Mouse (Mus musculus): ENCODE measurements around the gene Lasp1. TPM values are rescaled to one million over a fixed set of nuclear protein-coding genes. Genes with fewer than 3 reads are reported as not detected.
"Not testable (repeated sequence)": the region's sequence is repeated elsewhere in the genome, so short reads cannot be mapped to it uniquely, and the experiment has no call there.

Lasp1 gene
- polyA plus RNA-seq, 1 experiment from 2014 or later, result 160 TPM

DNA sequence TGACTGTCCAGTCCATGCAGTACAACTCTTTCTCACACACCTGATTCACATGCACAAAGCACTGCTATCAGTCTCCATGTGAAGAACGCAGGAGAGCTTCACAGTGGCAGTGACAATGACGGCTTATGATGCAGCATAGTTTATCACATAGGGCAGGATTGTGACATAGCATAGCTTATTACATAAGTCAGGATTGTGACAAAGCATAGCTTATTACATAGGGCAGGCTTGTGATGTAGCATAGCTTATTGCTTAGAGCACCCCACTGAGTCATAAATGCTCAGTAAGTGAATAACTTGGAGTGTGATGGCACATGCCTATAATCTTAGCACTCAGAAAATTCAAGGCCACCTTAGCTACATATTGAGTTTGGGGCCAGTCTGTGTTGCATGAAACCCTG is 56.7 kb downstream of the Lasp1 start:
- no peaks in the 10 kb centered on the region for H3K36me3 ChIP-seq
- H3K4me2 ChIP-seq, result no peak overlapping the region
- H3K4me1 ChIP-seq, result no peaks in the 10 kb centered on the region
- H3K27me3 ChIP-seq, result no peaks in the 10 kb centered on the region
- H3K9me3 ChIP-seq, result no peaks in the 10 kb centered on the region
- no peak for ATAC-seq (ENCODE audit: borderline replicate concordance, extremely low read depth, low FRiP score, low TSS enrichment)
- H3K9ac ChIP-seq, result no peak overlapping the region
- WGBS, result 84% methylated on average over 2 of the region's 2 CpGs
- no peak overlapping the region for H3K4me3 ChIP-seq
- no peak overlapping the region for H3K27ac ChIP-seq

DNA sequence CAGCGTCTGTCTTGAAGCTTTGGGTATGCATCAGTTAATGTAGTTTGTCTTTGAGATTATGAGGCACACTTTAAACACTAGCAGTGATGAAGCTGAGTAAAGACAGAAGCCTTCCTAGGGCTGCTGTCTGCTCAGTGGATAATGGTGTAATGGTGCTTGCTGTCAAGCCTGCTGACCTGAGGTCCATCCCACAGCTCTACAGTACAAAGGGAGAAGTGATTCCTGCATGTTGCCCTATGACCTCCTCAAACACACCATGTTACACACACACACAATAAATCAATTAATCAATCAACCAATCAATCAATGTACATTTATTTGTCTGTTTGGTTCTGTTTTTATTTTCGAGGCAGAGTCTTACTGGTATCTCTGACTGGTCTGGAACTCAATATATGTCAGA is 63.3 kb downstream of the Lasp1 start:
- no peak overlapping the region for H3K4me2 ChIP-seq
- H3K27me3 ChIP-seq, result no peaks in the 10 kb centered on the region
- H3K9ac ChIP-seq, result no peak overlapping the region
- H3K4me1 ChIP-seq, result no peaks in the 10 kb centered on the region
- H3K9me3 ChIP-seq, result no peaks in the 10 kb centered on the region
- H3K36me3 ChIP-seq, result no peaks in the 10 kb centered on the region
- no peak overlapping the region for H3K4me3 ChIP-seq
- no peak for ATAC-seq (ENCODE audit: borderline replicate concordance, extremely low read depth, low FRiP score, low TSS enrichment)
- H3K27ac ChIP-seq, result no peak overlapping the region
- WGBS, result 49% methylated on average over 2 of the region's 2 CpGs

DNA sequence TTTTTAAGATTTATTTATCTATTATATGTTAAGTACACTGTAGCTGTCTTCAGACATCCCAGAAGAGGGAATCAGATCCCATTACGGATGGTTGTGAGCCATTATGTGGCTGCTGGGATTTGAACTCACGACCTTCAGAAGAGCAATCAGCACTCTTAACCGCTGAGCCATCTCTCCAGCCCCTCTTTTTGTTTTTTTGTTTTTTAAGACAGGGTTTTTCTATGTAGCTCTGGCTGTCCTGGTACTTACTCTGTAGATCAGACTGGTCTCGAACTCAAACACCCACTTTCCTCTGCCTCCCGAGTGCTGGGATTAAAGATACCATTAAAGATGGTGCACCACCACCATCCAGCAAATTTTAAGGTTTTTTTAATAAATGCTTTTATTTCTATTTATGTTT is 66.6 kb downstream of the Lasp1 start:
- Histone ChIP-seq H3K27me3 (no peaks in the 10 kb centered on the region), H3K4me2 (no peak overlapping the region), H3K4me1 (no peaks in the 10 kb centered on the region), H3K36me3 (no peaks in the 10 kb centered on the region), H3K4me3 (no peak overlapping the region), H3K9ac (no peak overlapping the region), H3K27ac (no peak overlapping the region), H3K9me3 (no peaks in the 10 kb centered on the region)
- WGBS, result 81% methylated on average over 5 of the region's 5 CpGs
- no peak for ATAC-seq (ENCODE audit: borderline replicate concordance, extremely low read depth, low FRiP score, low TSS enrichment)

DNA sequence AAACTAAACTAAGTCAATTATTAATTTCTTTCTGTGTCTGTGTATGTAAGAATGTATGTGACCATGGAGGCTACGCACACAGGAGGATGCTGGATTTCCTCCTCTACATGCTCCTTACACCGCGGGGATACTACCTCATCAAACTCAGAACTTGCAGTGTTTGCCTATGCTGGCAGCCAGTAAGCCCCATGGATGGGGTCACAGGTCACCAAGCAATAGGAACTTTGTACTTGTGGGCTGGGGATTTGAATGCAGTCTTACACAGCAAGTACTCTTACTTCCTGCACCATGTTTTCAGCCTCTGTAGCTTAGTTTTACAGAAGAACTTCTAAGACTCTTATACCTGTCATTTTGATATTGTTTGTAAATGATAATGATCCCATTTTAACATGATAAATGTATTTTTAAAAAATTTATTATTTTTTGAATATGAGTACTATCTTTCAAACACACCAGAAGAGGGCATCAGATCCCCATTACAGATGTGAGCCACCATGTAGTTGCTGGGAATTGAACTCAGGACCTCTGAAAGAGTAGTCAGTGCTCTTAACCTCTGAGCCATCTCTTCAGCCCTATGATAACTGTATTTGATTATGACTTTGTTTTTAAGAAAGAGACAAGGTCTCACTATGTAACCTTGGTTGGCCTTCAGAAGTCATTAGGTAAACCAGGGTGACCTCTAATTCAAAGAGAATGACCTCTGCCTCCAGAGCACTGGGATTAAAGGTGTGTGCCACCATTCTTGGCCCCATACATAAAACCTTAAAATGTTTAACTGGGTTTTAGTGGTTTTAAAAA is 67.5 kb downstream of the Lasp1 start:
- no peaks in the 10 kb centered on the region for H3K36me3 ChIP-seq
- H3K4me1 ChIP-seq, result no peaks in the 10 kb centered on the region
- no peaks in the 10 kb centered on the region for H3K9me3 ChIP-seq
- H3K9ac ChIP-seq, result no peak overlapping the region
- no peaks in the 10 kb centered on the region for H3K27me3 ChIP-seq
- no peak overlapping the region for H3K27ac ChIP-seq
- H3K4me2 ChIP-seq, result no peak overlapping the region
- H3K4me3 ChIP-seq, result no peak overlapping the region
- no peak for ATAC-seq (ENCODE audit: borderline replicate concordance, extremely low read depth, low FRiP score, low TSS enrichment)
- 91% methylated on average over 3 of the region's 3 CpGs for WGBS

DNA sequence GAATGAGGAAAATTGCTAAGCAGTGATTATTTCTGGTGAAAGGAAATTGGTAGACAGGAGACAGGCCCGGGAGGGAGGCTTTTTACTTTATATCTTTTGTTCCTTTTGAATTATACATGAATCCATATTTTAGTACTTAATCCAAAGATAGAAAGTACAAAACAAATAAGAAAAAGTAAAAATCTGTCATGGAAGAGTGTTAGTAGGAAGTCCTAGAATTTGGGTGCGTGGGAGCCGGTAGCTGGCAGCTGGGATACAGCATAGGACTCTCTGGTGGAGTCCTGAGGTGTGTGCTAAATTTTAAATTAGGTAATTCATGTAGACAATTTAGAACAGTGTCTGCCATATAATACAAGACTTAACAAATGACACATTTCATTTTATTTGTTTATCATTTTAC is 68.8 kb downstream of the Lasp1 start:
- 86% methylated on average over 3 of the region's 3 CpGs for WGBS

DNA sequence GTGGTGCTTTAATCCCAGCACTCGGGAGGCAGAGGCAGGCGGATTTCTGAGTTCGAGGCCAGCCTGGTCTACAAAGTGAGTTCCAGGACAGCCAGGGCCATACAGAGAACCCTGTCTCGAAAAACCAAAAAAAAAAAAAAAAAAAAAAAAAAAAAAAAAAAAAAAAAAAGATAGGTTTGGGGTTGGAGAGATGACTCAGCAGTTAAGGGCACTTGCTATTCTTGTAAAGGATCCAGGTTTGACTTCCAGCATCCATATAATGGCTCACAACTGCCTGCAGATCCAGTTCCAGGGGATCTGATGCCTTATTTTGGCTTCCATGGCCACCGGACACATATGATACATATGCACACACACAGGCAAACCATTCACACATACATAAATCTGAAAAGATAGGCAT is 73.6 kb downstream of the Lasp1 start:
- H3K36me3 ChIP-seq, result not testable (repeated sequence)

More for the DNA sequence above, 68.8 kb downstream of the Lasp1 start:
- Histone ChIP-seq H3K27me3 (no peaks in the 10 kb centered on the region), H3K9me3 (no peaks in the 10 kb centered on the region), H3K9ac (no peak overlapping the region), H3K27ac (no peak overlapping the region), H3K4me3 (no peak overlapping the region), H3K36me3 (no peaks in the 10 kb centered on the region), H3K4me1 (no peaks in the 10 kb centered on the region), H3K4me2 (no peak overlapping the region)
- no peak for ATAC-seq (ENCODE audit: borderline replicate concordance, extremely low read depth, low FRiP score, low TSS enrichment)

DNA sequence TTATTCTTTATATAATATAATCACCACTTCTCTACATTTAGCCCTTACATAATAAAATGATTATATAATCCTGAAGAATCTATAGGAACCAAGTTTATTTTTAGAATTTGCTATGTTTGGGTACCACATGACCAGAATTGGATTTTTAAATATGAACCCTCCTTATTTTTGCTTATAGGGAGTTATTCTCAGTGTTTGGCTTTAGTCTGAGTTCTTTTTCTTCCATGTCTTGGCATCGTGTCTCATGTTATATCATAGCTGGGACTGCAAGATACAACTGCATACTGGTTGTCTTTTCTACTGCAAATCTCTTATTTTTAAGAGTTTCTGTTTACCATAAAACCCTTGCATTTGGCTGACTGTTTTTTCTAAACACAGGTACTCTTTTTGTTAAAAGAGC is 75.6 kb downstream of the Lasp1 start:
- no peak overlapping the region for H3K4me3 ChIP-seq
- H3K36me3 ChIP-seq, result no peaks in the 10 kb centered on the region
- H3K4me1 ChIP-seq, result no peaks in the 10 kb centered on the region
- no peak overlapping the region for H3K4me2 ChIP-seq
- 80% methylated on average over 1 of the region's 1 CpGs for WGBS
- no peak overlapping the region for H3K27ac ChIP-seq
- H3K9ac ChIP-seq, result no peak overlapping the region
- ATAC-seq (ENCODE audit: borderline replicate concordance, extremely low read depth, low FRiP score, low TSS enrichment), result no peak
- no peaks in the 10 kb centered on the region for H3K9me3 ChIP-seq
- no peaks in the 10 kb centered on the region for H3K27me3 ChIP-seq

More for the DNA sequence above, 73.6 kb downstream of the Lasp1 start:
- 81% methylated on average over 5 of the region's 5 CpGs for WGBS
- not testable (repeated sequence) for H3K4me3 ChIP-seq; H3K9me3 ChIP-seq; H3K4me2 ChIP-seq; ATAC-seq (ENCODE audit: borderline replicate concordance, extremely low read depth, low FRiP score, low TSS enrichment); H3K27ac ChIP-seq; H3K4me1 ChIP-seq; H3K27me3 ChIP-seq; H3K9ac ChIP-seq

DNA sequence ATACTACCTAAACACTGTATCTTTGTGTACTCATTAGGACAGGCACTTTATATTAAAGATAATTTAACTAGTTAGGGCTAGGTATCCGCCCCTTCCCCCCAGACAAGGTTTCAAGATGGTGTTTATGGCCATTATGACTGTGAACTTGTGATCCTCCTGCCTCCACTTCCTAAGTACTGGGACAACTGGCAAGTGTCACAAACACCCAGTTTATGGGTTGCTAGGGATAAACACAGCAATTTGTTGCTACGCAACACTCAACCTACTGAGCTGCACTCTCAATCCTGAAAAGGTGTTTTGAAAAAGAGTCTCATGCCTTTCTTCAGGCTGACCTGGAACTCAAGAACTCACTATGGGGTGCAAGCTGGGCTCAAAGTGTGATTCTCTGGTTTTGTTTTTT is 78.5 kb downstream of the Lasp1 start:
- WGBS, result 38% methylated on average over 2 of the region's 2 CpGs
- no peak for ATAC-seq (ENCODE audit: borderline replicate concordance, extremely low read depth, low FRiP score, low TSS enrichment)
- H3K27me3 ChIP-seq, result no peaks in the 10 kb centered on the region
- no peak overlapping the region for H3K9ac ChIP-seq
- H3K4me2 ChIP-seq, result no peak overlapping the region
- no peak overlapping the region for H3K4me3 ChIP-seq
- H3K27ac ChIP-seq, result no peak overlapping the region
- H3K9me3 ChIP-seq, result no peaks in the 10 kb centered on the region
- H3K4me1 ChIP-seq, result no peaks in the 10 kb centered on the region
- H3K36me3 ChIP-seq, result no peaks in the 10 kb centered on the region

DNA sequence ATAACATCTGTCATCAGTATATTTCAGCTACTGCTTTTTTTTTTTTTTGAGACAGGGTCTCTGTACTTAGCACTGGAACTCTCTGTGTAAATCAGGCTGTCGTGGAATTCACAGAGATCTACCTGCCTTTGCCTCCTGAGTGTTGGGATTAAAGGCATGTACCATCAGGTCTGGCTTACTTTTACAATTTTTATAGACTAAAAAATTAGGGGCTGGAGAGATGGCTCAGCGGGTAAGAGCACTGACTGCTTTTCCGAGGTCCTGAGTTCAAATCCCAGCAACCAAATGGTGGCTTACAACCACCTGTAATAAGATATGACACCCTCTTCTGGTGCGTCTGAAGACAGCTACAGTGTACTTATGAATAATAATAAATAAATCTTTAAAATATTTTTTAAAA is 81.6 kb downstream of the Lasp1 start:
- Histone ChIP-seq H3K27me3 (no peaks in the 10 kb centered on the region), H3K36me3 (no peaks in the 10 kb centered on the region), H3K9me3 (no peaks in the 10 kb centered on the region), H3K27ac (no peak overlapping the region), H3K4me1 (no peaks in the 10 kb centered on the region), H3K9ac (no peak overlapping the region), H3K4me2 (no peak overlapping the region), H3K4me3 (no peak overlapping the region)
- ATAC-seq (ENCODE audit: borderline replicate concordance, extremely low read depth, low FRiP score, low TSS enrichment), result no peak
- WGBS, result 83% methylated on average over 4 of the region's 4 CpGs

DNA sequence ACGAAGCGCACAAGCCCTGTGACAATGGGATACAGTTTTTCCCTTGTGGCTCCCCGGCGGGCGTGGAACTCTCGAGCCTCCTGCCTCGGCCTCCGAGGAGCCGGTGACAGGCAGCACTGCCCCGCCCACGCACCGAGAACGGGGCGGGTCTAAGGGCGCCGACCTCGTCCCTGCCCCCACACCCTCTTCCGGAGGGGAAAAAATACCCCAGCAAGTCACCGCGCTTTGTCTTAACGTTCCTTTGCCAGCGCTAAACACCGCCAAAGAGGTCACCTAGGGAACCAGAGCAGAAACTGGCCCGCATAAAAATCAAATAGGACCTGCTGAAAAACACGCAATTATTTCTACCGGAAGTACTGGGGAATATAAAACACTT is 84.7 kb downstream of the Lasp1 start:
- Histone ChIP-seq H3K4me2 (peak overlapping the region; percentile 67), H3K27me3 (no peaks in the 10 kb centered on the region), H3K4me3 (peak overlapping the region; percentile 59), H3K4me1 (no peaks in the 10 kb centered on the region), H3K36me3 (no peaks in the 10 kb centered on the region), H3K9ac (peak overlapping the region; percentile 45), H3K27ac (peak overlapping the region; percentile 90), H3K9me3 (no peaks in the 10 kb centered on the region)
- 5% methylated on average over 26 of the region's 26 CpGs for WGBS
- ATAC-seq (ENCODE audit: borderline replicate concordance, extremely low read depth, low FRiP score, low TSS enrichment), result peak; percentile 41; the same call in 1 of the 2 replicates

DNA sequence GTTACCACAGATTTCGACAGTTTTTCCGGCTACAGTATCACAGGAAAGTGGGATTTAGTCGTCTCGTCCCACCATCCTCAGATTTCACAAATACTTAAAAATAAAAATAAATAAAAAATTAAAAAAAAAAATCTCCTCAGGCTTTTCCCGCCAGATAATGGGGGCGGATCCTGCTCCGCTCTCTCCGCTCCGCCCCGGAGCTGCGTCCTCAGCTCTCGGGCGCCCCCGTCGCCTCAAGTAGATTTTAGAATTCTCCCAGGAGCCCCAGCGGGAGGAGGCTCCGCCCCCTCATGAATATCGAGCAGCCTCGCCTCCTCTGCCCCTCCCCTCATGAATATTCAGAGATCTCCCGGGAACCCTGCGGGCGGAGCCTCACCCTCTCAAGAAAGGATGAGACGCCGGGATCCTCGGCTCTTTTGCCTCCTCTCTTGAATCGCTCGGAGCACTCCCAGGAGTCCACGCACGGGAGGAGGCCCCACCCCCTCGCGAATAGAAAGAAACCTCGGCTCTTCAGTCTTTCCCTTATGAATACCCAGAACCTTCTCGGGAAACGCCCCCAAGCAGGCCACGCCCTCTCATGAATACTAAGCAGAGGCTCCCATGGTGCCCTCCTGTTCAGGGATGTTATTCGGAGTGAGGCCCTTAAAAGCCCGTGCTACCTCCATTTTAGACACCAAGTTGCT is 85.3 kb downstream of the Lasp1 start, which contains the start of gene Fbxo47:
TSS of gene Fbxo47 (minus strand) at position 237 of the 683 bp plus-strand sequence.
- Histone ChIP-seq H3K27me3 (no peaks in the 10 kb centered on the region), H3K4me3 (peak within 1 kb of the TSS; percentile 59), H3K4me2 (peak within 1 kb of the TSS; percentile 67), H3K36me3 (no peaks in the 10 kb centered on the region), H3K9ac (peak within 1 kb of the TSS; percentile 45), H3K27ac (peak within 1 kb of the TSS; percentile 90), H3K9me3 (no peaks in the 10 kb centered on the region), H3K4me1 (no peaks in the 10 kb centered on the region)
- under 1% methylated on average over 37 of the region's 37 CpGs for WGBS
- peak; percentile 97 for ATAC-seq (ENCODE audit: borderline replicate concordance, extremely low read depth, low FRiP score, low TSS enrichment)

DNA sequence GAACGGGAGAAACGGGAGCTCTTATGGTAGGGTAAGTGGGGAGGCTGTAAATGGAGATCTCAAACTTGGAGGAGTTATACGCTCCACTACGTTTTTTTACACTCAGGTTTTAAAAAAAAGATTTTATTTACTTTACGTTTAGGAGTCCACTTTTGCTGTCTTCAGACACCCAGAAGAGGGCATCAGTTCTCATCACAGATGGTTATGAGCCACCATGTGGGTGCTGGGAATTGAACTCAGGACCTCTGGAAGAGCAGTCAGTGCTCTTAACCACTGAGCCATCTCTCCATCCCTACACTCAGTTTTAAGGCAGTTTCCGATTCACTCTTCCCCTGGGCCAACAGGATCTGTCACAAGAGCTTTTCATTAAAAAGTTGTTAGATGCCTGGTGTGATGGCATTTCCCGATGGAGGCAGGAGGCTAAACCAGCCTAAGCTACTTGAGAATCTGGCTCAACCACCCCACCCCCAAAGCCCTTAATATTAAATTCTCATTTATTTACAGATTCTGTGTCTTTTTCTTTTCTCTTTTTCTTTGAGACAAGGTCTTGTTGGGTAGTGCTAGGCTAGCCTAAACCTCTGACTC is 85.9 kb downstream of the Lasp1 start:
- H3K9ac ChIP-seq, result peak overlapping the region; percentile 44
- H3K36me3 ChIP-seq, result no peaks in the 10 kb centered on the region
- ATAC-seq (ENCODE audit: borderline replicate concordance, extremely low read depth, low FRiP score, low TSS enrichment), result peak; percentile 4; the same call in 1 of the 2 replicates
- H3K27ac ChIP-seq, result peak overlapping the region; percentile 90
- 23% methylated on average over 7 of the region's 7 CpGs for WGBS
- peak overlapping the region; percentile 59 for H3K4me3 ChIP-seq
- no peaks in the 10 kb centered on the region for H3K9me3 ChIP-seq
- H3K4me2 ChIP-seq, result peak overlapping the region; percentile 67
- H3K4me1 ChIP-seq, result no peaks in the 10 kb centered on the region
- no peaks in the 10 kb centered on the region for H3K27me3 ChIP-seq
